Mouse (Mus musculus): ENCODE results near the gene Ica1.

The Ica1 gene

DNA sequence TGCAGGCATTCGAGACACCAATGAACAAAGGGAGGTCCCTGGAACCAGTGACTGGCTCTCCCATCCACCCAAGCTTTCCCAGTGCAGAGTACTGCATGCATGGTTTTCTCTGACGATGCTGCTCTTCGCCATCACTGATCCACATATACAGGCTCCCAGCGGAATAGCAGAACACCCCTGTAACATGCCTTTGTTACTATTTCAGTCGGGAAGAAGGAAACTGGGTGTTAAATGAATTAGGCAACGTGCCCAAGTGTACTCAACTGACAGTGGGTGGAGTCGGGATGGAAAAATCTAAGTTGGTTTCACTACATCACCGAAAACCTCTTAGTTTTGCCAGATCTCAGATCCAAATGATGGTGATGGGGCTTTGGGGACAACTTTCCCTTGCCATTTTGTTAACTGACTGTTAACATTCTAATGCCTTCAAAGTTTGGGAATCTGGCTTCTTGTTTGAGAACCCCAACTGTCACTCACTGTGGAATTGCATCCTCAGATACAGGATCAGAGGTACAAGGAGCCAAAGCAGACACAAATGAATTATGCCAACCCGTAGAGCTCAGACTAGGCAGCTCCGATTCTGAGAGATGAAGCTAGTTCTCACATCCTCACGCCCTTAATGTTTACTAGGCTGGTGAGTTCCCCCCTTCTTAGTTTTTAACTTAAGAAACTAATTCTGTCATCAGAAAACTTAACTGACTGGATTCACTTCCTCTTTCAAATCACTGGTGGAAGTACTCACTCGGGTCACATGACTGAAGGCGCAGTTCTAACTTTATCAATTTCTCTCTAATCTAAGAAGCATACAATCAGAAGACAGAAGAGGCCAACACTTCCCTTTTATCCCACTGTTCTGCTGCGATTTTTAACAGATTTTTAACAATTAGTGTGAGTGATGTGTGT lies 91.4 kb downstream of the Ica1 start:
- no peak for DNase-seq (ENCODE audit: low spot score)

- DNase-seq (ENCODE audit: low spot score) = no peak
Measured at GRCm38 (mm10) chr6:8683379-8683778, 94.9 kb downstream of the Ica1 start.

DNA sequence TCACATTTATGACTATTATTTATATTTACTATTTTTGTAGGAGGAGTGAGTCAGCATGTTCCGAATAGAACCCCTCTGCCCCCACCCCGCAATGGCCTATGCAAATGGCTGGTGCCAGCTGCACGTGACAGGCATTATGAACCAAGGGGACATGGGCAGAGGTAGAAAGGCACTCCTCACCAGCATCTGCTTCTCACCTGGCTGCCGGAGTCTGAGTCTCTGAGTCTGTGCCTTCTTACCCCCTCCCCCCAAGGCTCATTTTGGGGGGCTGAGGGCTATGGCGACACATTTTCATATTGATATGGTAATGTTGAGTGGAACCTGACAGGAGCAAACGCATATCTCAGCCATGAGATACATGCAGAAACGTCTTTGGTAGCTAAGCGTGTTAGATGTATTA lies 97.4 kb downstream of the Ica1 start:
- DNase-seq (ENCODE audit: low spot score) = no peak

- no peak for DNase-seq (ENCODE audit: low spot score)
Measured at GRCm38 (mm10) chr6:8673013-8673412, 105.3 kb downstream of the Ica1 start.

DNA sequence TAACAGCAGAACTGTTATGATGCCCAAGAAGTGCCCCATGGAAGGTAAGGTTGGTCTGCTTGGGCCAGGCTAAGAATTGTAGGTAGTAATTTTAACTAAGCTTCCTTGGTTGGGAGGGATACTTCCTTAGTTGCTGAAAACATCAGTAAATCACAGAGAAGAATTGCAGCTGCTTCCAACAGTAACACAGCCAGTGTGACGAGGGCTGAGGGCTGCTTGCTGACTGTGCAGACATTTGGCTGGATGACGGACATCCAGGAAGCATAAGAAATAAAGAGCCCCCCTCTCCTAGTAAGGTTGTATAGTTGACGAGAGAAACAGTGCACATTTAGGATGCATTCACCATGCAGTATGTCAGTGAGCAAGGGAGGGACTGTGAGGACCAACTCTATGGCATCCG lies 108.9 kb downstream of the Ica1 start:
- no peak for DNase-seq (ENCODE audit: low spot score)

- no peak for DNase-seq (ENCODE audit: low spot score)
Measured at GRCm38 (mm10) chr6:8668013-8668811, 110.1 kb downstream of the Ica1 start.

DNA sequence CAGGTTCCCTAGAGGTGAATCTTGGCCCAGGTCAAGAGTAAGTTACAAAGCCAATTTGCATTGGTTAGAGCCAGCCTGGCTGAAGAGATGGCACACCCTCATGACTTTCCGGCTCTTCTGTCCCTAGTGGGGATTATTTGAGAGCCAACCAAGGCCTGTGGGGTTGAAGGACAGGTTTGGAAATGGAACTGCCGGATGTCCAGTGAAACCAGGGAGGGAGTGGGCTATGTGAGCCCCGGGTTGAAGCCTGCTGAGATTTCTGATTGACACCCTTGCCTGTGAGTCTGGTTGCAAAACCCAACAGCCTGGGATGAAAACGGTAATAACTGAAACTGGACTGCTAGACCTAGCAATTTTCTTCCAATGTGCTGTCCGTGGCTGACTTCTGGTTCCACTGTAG lies 112.5 kb downstream of the Ica1 start:
- DNase-seq (ENCODE audit: low spot score) = no peak

DNA sequence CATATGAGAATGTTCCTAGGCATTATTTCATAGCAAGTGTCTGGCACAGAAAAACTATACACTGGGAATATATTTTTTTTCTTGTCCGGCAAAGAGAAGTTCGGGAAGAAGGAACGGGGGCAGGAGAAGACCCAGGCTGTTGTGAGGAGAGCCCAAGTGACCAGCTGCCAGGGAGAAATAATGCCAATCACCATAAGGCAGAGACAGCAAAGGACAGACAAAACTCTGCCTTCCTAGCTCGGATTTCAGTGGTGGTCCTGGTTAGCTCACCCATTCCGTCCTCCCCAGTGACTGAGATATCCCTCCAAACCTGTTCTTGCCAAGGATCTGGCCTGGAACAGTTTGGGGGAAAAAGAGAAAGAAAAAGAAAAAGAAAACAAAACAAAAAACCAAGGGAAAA lies 113.3 kb downstream of the Ica1 start:
- no peak for DNase-seq (ENCODE audit: low spot score)

DNA sequence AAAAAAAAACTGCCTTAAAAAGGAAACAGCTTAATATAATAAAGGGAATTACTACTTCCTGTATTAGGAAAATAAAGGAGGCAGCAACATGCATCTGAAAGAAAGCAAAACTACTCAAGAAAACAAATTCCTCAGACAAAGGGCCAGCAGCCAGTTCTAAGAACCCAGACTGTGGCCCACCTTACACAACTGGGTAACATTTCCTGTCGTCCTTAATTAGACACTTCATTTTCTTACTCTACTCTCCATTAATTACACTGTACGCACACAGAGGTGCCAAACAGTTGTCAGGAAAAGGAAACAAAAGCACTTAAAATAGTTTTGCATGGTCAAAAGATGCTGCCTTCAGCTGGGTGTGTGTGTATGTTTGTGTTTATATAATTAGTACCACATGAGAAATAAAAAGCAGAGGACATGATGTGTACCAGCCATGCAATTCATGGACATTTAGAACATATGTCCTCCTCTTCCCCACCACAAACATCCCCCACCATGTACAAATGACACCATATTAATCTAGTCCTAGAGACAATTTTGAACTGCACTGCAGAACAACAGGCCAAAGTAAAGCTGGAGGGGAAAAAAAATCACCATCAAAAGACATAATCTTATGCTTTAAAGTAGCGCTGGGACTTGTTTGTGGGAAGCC lies 115.1 kb downstream of the Ica1 start:
- no peak for DNase-seq (ENCODE audit: low spot score)

DNA sequence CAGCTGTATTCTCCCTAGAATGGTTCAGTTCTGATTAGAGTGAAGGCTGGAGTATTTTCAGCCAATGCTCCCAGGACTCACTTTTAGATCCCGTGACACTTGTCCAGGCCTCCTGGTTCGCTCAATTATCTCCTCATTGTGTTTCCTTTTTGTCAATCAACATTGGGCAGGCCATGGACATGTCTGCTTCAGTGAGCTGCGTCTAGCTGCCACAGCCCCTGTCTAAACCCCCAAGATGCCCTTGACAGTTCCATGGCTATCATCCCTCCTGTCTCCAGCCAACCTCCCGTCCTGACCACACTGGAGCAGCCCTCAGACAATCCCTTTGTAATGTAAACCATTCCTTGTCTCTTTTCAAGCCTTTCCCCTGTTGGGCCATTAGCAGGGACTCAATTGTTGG lies 116.9 kb downstream of the Ica1 start:
- DNase-seq (ENCODE audit: low spot score) = no peak

DNA sequence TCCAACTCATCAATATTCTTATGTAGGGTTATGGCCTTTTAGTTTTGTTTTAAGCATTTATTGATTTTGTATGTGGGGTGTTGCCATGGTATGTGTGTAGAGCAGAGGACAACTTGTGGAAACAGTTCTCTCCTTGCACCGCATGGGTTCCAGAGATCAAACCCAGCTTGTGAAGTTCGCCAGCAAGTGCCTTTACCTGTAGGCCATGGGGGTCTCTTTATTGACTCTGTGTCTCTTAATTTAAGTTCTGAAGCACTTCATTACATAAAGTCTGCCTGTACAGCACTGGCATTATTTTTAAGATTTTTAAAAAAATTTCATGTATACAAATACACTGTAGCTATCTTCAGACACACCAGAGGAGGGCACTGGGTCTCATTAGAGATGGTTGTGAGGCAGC lies 118.2 kb downstream of the Ica1 start:
- no peak for DNase-seq (ENCODE audit: low spot score)

- no peak for DNase-seq (ENCODE audit: low spot score)
Measured at GRCm38 (mm10) chr6:8659194-8659959, 118.9 kb downstream of the Ica1 start.

GRCm38 (mm10) chr6:8658431-8658830 lies 119.9 kb downstream of the Ica1 start:
- no peak for DNase-seq (ENCODE audit: low spot score)

DNA sequence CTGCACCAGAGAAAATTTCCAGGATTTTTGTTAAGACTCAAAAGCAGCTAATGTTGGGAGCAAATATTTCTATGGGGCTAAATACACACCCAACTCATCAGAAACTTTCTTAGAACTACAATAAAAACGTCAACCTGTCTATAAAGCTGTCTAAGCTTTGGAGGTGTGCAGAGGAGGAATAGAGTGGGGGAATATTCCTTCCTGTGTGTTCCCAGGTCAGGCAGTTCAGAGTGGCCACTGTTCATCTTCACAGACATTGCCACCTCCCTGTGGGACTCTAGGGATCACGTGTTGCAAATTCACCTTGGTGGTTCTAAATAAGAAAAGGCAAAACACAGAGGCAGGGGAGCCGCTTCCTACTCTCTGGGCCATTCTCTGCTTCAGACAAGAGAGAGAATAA lies 120.8 kb downstream of the Ica1 start:
- no peak for DNase-seq (ENCODE audit: low spot score)

- DNase-seq (ENCODE audit: low spot score) = no peak
Measured at GRCm38 (mm10) chr6:8655454-8655853, 122.8 kb downstream of the Ica1 start.

GRCm38 (mm10) chr6:8650413-8650812 lies 127.9 kb downstream of the Ica1 start:
- no peak for DNase-seq (ENCODE audit: low spot score)

- DNase-seq (ENCODE audit: low spot score) = no peak
Measured at GRCm38 (mm10) chr6:8649295-8649865, 128.9 kb downstream of the Ica1 start.

DNA sequence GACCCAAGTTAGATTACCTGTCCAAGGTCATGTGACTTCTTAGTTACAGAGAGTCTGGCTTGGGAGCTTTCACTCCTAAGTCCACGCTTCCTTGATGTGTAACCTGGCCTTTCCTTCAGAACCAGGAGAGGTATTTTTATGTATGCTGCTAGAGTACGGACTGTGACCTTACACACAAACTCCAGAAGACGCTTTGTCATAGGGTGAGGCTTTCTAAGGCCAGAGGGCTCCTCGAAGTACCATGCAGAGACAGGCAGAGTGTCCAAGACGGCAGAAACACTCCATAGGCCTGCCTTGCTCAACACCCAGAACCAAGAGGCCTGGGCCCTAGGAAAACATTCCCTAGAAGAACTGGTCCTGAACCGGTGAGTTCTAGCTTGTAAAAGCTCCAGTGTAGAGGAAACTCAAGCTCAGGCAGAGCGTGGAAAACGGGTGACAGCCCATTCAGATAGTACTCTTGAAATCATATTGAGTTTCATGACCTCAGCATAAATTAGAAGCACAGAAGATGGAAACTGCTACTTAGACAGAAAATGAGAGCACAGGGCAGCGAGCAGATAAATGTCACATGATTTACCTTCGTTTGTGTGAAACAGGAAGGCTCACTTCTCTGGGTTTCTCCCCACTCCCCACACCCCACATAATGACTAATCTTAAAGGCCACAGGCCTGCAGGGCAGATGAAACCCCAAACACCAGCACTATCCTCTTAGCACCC lies 129.9 kb downstream of the Ica1 start:
- DNase-seq (ENCODE audit: low spot score) = no peak

- no peak for DNase-seq (ENCODE audit: low spot score)
Measured at GRCm38 (mm10) chr6:8647513-8648184, 130.6 kb downstream of the Ica1 start.

GRCm38 (mm10) chr6:8645708-8646107 lies 132.6 kb downstream of the Ica1 start:
- DNase-seq (ENCODE audit: low spot score) = no peak
